Mouse (Mus musculus) common myeloid progenitor, adult 5-6 weeks (primary cell): Measurements from ENCODE around the gene Ptprm. TPM values are rescaled to one million over a fixed set of nuclear protein-coding genes. Genes with fewer than 3 reads are reported as not detected.

Source experiments
- ATAC-seq: replicated peaks from 2 replicates; pipeline ENCODE4 v1.8.0; 2016; ENCODE audit warnings: low read depth, mild to moderate bottlenecking, moderate TSS enrichment, inconsistent platforms; ENCODE audit not compliant: poor library complexity, severe bottlenecking
- total RNA-seq: library from RNA; stranded (forward); fragments of 200-1000, 187-1606 nt; gene quantifications from 2 replicates; pipeline ENCODE4 v1.2.3, GENCODE M21; 2017

Ptprm gene
- total RNA-seq, 1 experiment from 2014 or later: 0.14 TPM

DNA sequence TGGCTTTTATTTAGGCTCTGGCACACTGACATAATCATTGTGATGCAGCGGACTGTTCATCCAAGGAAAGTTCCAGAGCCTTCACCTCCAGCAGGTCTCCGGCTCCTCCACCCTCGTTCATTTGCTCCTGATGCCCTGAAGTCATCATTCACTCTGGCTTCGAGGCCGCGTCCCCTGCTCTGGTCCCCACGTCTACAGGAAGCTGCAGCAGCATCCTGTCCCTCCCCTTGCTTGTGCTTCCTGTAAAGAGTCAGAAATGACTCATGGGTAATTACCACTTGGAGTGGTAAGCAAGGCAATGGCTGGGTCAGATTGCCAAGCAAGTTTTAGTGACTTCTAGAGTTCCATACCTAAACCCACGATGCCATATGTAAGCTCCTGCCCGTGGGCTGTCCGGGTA is 7.3 kb downstream of the Ptprm start:
- 0 out of 2 replicates have a peak, but pooled peaks have one; percentile 36 for ATAC-seq

DNA sequence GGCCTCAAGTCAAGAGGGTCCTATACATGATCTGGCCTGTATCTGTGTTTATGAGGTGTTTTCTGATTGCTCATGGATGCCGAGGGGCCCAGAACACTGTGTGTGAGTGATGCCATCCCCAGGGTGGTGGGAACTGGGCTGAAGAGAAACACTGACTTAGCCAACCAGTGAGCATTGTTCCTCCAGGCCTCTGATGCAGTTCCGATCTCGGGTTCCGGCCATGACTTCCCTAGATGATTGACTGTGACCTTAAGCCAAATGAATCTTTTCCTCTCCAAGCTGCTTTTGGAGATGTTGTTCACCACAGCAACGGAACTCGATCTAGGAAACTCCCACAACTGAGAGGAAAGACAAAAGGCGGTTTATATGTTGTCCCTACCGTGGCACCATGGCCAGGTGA is 9.1 kb downstream of the Ptprm start:
- ATAC-seq: no peak

DNA sequence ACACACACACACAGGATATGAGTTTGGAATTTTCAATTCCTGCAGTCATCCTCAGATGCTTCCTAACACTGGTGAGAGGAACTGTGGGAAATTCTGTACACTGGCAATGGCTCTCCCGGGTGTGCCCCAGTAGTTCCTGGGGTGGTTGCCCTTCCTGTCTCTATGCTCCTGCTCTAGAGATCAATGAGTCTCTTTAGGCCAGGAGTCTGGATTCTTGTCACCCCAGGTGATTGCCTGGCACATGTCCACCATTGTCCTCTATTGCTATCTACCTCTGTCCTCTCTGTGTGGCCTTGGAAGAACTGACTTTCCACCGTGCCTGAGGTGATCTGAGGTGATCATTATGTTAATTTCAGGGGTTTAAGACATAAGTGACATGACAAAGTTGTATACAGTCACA is 10.8 kb downstream of the Ptprm start:
- ATAC-seq: no peak

DNA sequence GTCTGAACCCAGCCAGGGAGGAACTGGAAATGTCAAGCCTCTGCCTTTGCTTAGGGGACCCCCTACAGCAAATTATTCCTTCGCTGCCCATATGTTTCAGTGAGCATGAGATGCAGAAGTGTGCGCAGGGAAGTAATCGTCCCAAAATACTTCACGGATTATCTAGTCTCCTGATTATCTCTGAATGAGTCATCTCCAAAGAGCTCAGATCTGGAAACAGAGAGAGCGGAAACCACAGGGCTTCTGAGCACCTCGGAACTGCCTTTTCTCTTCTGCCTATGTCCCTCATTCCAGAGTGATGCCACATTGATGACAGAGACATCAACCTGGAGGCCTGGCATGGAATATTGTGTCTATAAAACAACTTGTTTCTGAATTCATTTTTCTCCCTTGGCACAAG is 11.3 kb downstream of the Ptprm start:
- no peak for ATAC-seq

DNA sequence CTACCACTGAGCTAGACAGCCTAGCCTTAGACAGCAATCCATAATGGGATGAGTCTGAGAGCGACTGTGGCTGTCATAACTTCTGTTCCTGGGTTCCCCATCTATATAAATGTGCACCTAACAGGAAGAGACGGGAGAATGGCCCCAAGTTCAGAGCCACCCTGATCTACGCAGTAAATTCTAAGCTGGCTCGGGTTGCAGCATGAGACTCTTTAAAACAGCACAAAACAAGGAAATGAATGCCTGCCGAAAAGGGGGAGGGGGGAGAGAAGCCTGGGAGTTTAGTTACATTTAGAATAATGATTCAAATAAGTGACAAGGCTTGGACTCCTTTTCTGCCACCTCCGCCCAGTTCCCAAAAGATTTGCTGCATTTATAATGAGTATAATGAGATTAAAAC is 13.9 kb downstream of the Ptprm start:
- ATAC-seq: no peak

DNA sequence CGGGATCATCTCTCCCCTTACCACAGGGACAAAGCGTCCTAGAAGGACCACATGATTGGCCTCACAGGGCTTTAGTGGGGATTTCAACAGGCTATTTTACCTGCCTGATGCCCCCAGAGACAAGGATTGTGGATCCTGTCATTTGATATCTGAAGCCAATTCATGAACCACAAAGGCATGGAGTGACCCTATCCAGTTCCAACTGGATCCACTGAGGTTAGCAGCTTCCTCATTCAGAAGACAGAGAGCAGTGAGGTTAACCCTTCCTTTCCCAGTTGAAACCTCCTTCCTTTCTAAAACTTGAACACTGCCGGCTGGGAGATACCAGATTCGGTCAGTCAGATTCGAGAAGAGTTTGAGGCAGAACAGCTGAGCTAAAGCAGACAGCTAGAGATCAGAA is 14.7 kb downstream of the Ptprm start:
- peak; percentile 45; the same call in 1 of the 2 replicates for ATAC-seq

DNA sequence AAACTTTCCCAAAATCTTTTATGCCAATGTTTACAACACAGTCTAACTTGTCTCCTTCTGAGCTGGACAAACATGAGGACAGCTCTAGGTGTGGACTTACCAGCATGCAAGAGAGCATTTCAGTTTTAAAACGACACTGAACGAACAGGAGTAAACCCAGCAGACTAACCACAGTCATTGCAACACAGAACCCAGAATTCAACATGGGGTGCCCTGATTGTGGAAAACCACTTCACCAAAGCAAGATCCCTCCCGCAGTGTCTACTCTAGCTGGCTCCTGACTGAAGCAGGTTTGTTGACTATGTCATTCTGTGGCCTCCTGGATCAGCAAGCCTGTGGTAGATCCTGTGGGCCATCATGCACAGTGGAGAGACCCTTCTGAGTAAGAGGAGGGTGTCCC is 19.9 kb downstream of the Ptprm start:
- peak; percentile 57 for ATAC-seq

DNA sequence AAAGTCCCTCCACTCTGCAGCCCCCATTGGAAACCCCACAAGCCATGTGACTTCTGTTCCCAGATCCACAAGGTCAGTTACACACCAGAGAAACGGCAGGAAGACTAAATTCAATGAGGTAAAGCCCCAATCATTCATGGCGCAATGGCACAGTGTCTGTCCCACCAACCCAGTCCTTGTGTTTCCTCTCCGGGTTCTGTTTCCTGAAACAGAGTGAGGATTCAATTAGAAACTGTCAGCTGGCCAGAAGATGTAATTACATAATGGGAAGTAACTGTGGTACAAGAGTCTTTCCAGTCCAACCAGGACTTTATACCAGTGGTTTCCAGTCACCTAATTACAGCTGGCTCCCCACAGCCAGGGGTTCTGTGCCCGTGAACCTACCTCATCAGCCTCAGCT is 24.8 kb downstream of the Ptprm start:
- ATAC-seq: peak; percentile 95

DNA sequence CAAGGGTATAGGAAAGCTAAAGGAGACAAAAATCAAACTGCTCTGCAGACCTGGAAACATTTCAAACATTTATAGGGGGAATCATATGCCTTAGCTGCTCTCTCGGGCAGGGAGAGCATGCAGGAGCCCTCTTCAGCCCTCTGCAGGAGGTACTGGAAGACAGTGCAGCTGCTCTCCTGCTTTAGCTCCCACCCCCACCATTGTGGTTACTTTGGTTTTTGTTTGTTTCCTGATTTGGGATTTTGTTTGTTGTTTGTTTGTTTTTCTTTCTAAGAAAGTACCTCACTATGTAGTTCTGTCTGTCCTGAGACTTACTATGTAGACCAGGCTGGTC is 29.8 kb downstream of the Ptprm start:
- no peak for ATAC-seq

DNA sequence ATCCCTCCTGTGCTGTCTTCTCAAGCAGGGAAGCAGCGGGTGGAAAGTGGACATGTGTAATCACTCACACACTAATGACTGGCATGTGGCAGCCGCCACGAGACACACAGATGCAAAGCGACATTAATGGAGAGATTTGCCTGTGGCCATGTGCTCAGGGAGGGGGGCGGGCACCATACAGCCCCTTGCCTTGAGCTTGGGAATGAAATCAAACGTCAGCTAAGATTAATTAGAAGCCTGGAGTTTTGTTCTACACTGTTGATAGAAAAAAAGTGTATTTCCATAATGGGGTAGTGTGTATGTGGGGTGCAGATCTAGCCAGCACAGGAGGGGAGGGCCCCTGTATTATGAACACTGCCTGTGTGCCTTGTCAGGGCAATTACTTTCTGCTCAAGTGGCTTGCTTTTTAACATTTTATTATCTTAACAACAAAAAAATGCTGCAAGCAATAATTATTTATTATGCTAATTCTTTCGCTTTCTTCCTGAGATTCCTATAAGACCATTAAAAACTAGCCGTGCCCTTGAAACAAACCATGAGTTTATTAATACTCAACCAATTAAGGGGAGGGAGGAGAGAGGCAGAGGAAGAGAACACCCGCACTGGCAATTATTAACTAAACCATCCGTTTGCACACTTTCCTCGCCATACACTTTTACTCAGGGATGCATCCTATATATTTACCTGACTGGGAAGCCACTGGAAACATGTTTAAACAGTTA is 30.3 kb downstream of the Ptprm start:
- ATAC-seq: no peak

DNA sequence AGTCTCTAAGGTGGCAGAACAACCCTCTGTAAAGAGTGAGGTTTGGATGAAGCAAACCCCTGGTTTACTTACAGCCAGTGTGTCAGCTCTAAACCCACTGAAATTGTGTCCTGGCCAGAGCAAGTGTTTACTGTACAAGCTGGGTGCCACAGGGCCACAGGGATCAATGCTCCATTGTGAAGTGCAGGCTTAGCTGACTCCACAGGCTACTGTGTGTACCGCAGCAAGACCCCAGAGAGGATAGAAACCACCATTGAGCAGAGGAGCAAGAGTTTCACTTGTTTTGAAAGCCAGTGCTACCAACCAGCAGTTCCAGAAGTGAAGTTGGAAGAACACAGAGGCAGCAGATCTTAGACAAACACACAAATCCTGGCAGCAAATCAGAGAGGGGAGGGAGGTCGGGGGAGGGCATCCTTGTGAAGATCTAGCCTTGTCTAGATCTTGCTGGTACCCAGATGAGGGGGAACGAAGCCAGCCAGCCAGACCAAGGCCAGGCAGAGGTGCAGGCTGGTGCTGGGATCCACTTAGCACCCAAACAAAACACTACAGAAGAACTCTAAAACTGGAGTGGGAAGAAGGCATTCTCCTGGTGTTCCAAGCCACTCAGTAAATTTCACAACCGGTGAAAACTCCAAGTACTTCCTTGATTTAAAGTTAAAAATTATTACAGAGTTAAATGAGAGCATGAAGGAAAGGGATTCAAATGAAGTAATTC is 39.6 kb downstream of the Ptprm start:
- no peak for ATAC-seq

DNA sequence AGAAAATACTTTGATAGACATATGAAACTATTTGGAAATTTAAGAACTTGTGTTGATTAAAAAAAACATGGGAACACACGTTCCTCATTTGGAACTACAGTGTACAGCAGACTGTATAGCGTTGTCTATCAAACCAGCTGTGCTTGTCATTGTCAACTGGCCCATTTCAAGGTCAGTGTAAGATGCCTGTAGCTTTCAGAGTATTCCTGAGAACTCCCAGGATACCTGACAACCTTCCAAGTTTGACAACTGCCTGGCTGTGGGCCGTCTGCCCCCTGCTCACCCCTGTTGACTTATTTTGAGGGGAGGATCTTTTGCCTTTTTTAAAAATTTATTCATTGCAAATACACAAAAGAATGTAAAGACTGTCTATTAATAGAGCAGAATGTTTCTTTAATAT is 45.8 kb downstream of the Ptprm start:
- ATAC-seq: no peak

DNA sequence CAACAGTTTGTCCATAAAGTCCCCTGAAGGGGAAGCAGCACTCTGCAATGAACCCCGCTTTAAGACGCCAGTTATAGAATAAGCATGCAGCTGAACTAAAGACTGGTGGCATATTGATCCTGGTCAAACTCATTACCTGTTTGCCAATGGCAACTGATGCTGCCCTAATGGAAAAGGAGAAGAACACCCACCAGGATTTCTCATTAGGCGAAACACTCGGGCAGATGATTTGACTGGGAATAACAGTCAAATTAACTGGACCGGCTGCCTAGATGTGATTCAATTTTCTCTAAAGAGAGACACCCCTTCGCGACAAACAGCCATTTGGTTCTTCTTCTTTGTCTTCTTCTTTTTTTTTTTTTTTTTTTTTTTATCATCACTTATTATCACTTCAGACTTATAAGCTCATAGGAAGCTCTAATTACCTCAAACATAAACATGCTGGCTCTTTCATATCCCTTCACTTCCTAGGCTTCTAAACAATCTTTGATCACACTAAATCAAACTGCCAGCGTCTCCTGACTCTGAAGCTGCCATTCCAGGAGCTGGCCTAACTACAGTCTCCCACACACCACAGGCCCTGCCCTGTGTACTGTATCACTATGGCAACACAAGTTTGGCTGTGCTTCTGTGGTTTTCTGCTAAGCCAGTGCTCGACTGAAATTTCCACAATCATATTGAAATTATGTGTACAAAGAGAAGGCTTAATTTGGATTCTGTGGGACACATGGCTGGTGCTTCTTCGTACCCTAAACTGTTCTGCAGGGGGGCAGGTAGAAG is 48.0 kb downstream of the Ptprm start:
- ATAC-seq: no peak

DNA sequence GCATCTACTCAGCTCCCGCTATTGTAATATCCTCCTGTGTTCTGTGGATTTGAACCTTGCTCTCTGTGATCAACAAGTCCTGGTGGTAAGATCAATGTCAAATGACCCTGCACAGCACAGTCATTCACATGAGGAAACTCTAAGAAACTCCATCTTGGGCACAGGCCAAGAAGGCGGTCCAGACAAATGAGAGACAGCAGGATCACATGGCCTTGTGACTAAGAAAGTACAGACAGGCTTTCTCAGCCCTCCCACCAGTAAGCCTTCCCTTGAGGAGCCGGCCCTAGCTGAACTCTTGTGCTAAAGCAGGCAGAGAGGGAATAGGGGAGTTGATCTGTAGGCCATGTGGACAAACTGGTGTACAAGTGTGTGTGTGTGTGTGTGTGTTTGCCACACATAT is 49.4 kb downstream of the Ptprm start:
- peak; percentile 58; the same call in 1 of the 2 replicates for ATAC-seq

DNA sequence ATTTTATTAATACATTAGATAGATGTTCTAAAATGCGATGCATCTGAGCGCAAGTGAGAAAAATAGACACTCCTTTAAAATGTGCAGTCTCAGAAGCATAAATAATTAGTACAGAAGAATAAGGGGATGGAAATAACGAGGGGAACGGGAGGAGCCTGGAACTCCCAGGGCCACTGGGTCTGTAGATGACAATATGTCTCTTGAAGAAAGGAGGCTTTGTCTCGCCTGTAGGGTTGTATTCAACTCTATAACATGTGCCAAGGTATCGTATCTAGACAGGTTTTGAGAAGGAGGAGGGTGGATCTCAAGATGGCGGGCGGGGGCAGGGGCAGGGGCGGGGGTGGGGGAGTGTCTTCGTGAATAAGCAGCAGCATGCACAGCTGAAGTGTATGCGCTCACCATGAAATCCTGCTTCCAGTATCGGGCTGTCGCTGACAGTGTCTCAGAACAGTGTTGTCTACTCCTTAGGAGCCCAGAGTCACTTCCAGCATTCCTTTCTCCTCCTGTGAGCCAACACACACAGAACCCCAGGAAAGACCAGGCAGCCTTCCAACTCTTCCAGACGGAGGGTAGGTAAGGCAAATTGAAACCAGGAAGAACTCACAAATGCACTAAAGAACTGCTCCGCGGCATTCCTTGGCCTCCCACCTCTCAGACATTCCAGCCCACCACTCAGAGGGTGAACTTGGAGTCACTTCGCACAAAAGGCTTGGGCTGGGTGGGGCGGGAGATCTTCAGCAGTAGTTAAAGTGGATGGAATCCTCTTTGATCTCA is 50.7 kb downstream of the Ptprm start:
- ATAC-seq: no peak

DNA sequence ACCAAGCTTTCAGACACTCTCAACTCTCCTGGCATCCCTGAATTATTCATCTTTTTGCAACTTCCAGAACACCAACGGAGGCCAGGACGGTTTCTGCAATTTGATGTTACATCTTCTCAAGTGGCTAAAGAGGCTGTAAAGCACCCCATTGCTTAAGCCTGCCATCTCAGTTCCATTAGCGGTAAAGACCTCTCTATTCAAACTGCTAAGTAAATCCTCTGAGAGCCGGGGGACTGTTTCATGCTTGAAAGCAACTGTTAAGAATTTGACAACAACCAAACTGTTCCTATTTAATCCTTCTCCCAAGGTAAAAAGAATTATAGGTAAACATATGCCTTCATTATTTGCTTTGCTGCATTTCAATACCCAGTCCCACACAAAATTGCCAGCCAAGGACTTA is 51.7 kb downstream of the Ptprm start:
- ATAC-seq: no peak

DNA sequence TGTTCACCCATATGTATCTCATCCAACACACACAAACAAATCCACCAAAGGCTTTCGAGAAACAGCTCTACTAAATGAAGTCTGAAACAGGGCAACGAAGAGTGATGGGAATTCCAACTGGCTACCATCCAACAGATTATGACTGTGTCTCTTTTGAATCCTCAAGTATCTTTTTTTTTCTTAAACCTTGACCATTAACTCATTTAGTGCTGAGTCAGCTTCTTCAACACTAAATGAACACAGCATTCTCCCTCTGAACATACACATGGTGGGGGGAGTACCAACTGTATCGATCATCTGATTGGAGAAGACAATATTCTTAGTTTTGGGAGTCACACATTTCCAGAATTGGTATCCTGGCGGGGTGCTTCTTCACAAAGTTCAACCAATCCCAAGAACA is 52.2 kb downstream of the Ptprm start:
- no peak for ATAC-seq

DNA sequence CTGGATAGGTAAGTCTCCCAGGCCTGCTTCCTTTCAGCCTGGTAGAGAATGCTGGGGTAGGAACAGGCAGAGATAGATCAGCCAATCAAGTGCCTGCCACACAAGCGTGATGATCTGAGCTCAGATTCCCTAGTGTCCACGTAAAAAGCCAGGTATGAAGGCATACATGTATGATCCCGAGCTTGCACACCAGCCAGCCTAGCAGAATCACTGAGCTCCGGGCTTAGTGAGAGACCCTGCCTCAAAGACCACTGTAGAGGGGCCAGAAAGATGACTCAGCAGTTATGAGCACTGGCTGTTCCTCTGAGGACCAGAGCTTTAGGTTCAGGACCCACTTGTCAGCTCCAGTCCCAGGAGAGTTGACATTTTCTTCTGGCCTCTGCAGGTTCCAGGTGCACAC is 52.9 kb downstream of the Ptprm start:
- ATAC-seq: no peak

DNA sequence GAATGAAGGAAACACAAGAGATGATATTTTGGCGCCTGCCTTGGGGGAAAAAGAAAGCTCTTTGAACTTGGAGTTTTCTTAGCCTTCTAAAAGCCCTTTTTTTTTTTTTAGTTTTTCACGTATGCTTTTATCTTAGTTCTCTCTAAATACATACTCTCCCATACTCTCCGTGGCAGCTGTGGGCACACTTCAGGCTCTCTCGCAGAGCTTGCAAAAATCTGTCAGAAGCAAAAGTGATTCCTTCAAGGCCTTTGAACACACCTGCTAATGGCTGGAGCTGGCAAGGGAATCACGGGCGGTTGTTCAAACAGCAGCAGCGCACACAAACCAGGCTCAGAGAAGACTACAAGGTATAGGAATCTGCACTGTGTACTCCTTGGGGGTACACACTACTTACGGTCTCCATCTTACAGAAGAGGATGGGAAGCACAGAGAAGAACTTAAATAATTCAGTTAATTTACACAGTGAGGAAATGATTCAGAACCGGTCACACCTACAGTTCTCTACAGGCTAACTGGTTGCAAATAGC is 55.9 kb downstream of the Ptprm start:
- no peak for ATAC-seq
